Mouse (Mus musculus) limb, embryonic 14.5 days (tissue): ENCODE measurements around the gene Cyb5b. TPM values are rescaled to one million over a fixed set of nuclear protein-coding genes. Genes with fewer than 3 reads are reported as not detected.

Source experiments
- ATAC-seq: fragments of 200-750 bp; cut with Nextera tagmentation; 2 replicates; pipeline ENCODE4 v1.8.0; 2017; ENCODE audit warnings: low read depth, moderate number of reproducible peaks, moderate TSS enrichment; ENCODE audit not compliant: low FRiP score
- DNase-seq: peaks from one replicate; pipeline ENCODE4 v3.0.0-alpha.2; 2015; ENCODE audit warnings: low spot score
- H3K27ac ChIP-seq: fragments of 300-500 bp; sonication (generic); replicated peaks from 2 replicates; pipeline ENCODE4 v1.5.1; 2014; ENCODE audit warnings: low read depth, mild to moderate bottlenecking, low read length, moderate library complexity, mixed read lengths
- H3K27me3 ChIP-seq: fragments of 300-500 bp; sonication (generic); 2 replicates; pipeline ENCODE4 v1.6.1; 2014; ENCODE audit warnings: low read length, mixed read lengths; ENCODE audit not compliant: control insufficient read depth, insufficient read depth
- H3K36me3 ChIP-seq: fragments of 300-500 bp; sonication (generic); 2 replicates; pipeline ENCODE4 v1.6.1; 2014; ENCODE audit warnings: mild to moderate bottlenecking, low read length, moderate library complexity, mixed read lengths; ENCODE audit not compliant: control insufficient read depth, insufficient read depth
- H3K4me1 ChIP-seq: fragments of 300-500 bp; sonication (generic); 2 replicates; pipeline ENCODE4 v1.6.1; 2014; ENCODE audit warnings: antibody characterized with exemption, low read length, mixed read lengths; ENCODE audit not compliant: control insufficient read depth, insufficient read depth
- H3K4me2 ChIP-seq: fragments of 300-500 bp; sonication (generic); replicated peaks from 2 replicates; pipeline ENCODE4 v1.6.1; 2014; ENCODE audit warnings: low read depth, mild to moderate bottlenecking, low read length, moderate library complexity; ENCODE audit not compliant: severe bottlenecking
- H3K4me3 ChIP-seq: fragments of 300-500 bp; sonication (generic); replicated peaks from 2 replicates; pipeline ENCODE4 v1.5.1; 2014; ENCODE audit warnings: low read length
- H3K9ac ChIP-seq: fragments of 300-500 bp; sonication (generic); 2 replicates; pipeline ENCODE4 v1.6.1; 2014; ENCODE audit warnings: mild to moderate bottlenecking, low read depth, low read length, moderate library complexity; ENCODE audit not compliant: severe bottlenecking
- H3K9me3 ChIP-seq: fragments of 300-500 bp; sonication (generic); 2 replicates; pipeline ENCODE4 v1.6.1; 2016; ENCODE audit warnings: low read length; ENCODE audit not compliant: control insufficient read depth
- POLR2A ChIP-seq: fragments of 200-500 bp; IDR thresholded peaks from 2 replicates; pipeline ENCODE4 v1.8.0; 2012; ENCODE audit warnings: inconsistent platforms, mild to moderate bottlenecking, moderate library complexity, borderline replicate concordance; ENCODE audit not compliant: insufficient read depth, insufficient read length; ENCODE audit errors: extremely low read depth
- WGBS: fragments of 180-500 bp; shearing (Covaris S2); extraction: QIAGEN DNeasy Blood & Tissue Kit; methylation state at CpG from one replicate; pipeline ENCODE4 v1.1.7; 2014; 5-methylcytosine and 5-hydroxymethylcytosine counted together
- polyA plus RNA-seq, 2 experiments: library from polyadenylated mRNA; depleted of rRNA in 1 of 2; stranded (reverse) in 1 of 2; unstranded in 1 of 2; fragments of >200 nt; fragmentation: Nextera tagmentation in 1 of 2; extraction: Ambion mirVana in 1 of 2; gene quantifications; 2 replicates each; pipeline versions ENCODE4 v1.2.1 to v1.2.3; 2012 to 2014

Gene Cyb5b
- polyA plus RNA-seq, 2 experiments, result 60.3 to 82.3 TPM

GRCm38 (mm10) chr8:107116023-107116422, 34.4 kb upstream of the Cyb5b start:
- peak; percentile 77 for DNase-seq
- no peak overlapping the region for H3K4me3 ChIP-seq
- no peaks in the 10 kb centered on the region for H3K27me3 ChIP-seq
- WGBS, result 15% methylated on average over 11 of the region's 11 CpGs
- H3K4me1 ChIP-seq, result peaks cover 23% of the 10 kb centered on the region
- no peak overlapping the region for H3K9ac ChIP-seq
- ATAC-seq, result peak; percentile 39; the same call in 1 of the 2 replicates
- no peaks in the 10 kb centered on the region for H3K9me3 ChIP-seq
- TF ChIP-seq POLR2A, result no peak
- H3K27ac ChIP-seq, result no peak overlapping the region
- no peaks in the 10 kb centered on the region for H3K36me3 ChIP-seq
- H3K4me2 ChIP-seq, result no peak overlapping the region

GRCm38 (mm10) chr8:107117019-107117418, 33.4 kb upstream of the Cyb5b start:
- no peak for DNase-seq
- Histone ChIP-seq H3K4me2 (no peak overlapping the region), H3K36me3 (no peaks in the 10 kb centered on the region), H3K27me3 (no peaks in the 10 kb centered on the region), H3K27ac (no peak overlapping the region), H3K4me1 (peaks cover 23% of the 10 kb centered on the region), H3K4me3 (no peak overlapping the region), H3K9ac (no peak overlapping the region), H3K9me3 (no peaks in the 10 kb centered on the region)
- no peak for TF ChIP-seq POLR2A
- ATAC-seq, result no peak
- WGBS, result 73% methylated on average over 2 of the region's 2 CpGs

GRCm38 (mm10) chr8:107118803-107119233, 31.6 kb upstream of the Cyb5b start:
- no peak for ATAC-seq
- TF ChIP-seq POLR2A, result no peak
- no peaks in the 10 kb centered on the region for H3K27me3 ChIP-seq
- no peak for DNase-seq
- peaks cover 12% of the 10 kb centered on the region for H3K4me1 ChIP-seq
- H3K36me3 ChIP-seq, result no peaks in the 10 kb centered on the region
- no peak overlapping the region for H3K27ac ChIP-seq
- H3K4me2 ChIP-seq, result no peak overlapping the region
- no peak overlapping the region for H3K4me3 ChIP-seq
- H3K9me3 ChIP-seq, result no peaks in the 10 kb centered on the region
- WGBS, result 20% methylated on average over 7 of the region's 7 CpGs
- H3K9ac ChIP-seq, result no peak overlapping the region

GRCm38 (mm10) chr8:107119412-107119811, 31.0 kb upstream of the Cyb5b start:
- Histone ChIP-seq H3K9ac (no peak overlapping the region), H3K36me3 (no peaks in the 10 kb centered on the region), H3K4me1 (peaks cover 7% of the 10 kb centered on the region), H3K27ac (no peak overlapping the region), H3K27me3 (no peaks in the 10 kb centered on the region), H3K4me2 (no peak overlapping the region), H3K4me3 (no peak overlapping the region), H3K9me3 (no peaks in the 10 kb centered on the region)
- DNase-seq (no peak), ATAC-seq (no peak)
- 47% methylated on average over 9 of the region's 9 CpGs for WGBS
- TF ChIP-seq POLR2A, result no peak

- DNase-seq, result no peak
- ATAC-seq, result no peak
These were observed 29.6 kb upstream of the Cyb5b start for GRCm38 (mm10) chr8:107120806-107121205.

More at GRCm38 (mm10) chr8:107120806-107121205, 29.6 kb upstream of the Cyb5b start:
- Histone ChIP-seq H3K9me3 (no peaks in the 10 kb centered on the region), H3K27me3 (no peaks in the 10 kb centered on the region), H3K4me3 (no peak overlapping the region), H3K4me2 (no peak overlapping the region), H3K36me3 (no peaks in the 10 kb centered on the region), H3K4me1 (no peaks in the 10 kb centered on the region; the same call in 1 of the 2 replicates), H3K9ac (no peak overlapping the region), H3K27ac (no peak overlapping the region)
- no peak for TF ChIP-seq POLR2A
